Mouse (Mus musculus) kidney, embryonic 16.5 days (tissue): ENCODE results near the gene Defb45. TPM values are rescaled to one million over a fixed set of nuclear protein-coding genes. Genes with fewer than 3 reads are reported as not detected.

ENCODE experiments used
- ATAC-seq: fragments of 200-750 bp; cut with Nextera tagmentation; 2 replicates; pipeline ENCODE4 v1.8.0; 2017; ENCODE audit warnings: moderate TSS enrichment; ENCODE audit not compliant: low FRiP score, low TSS enrichment
- H3K27ac ChIP-seq: fragments of 300-500 bp; sonication (generic); 2 replicates; pipeline ENCODE4 v1.5.1; 2014; ENCODE audit warnings: low read length
- H3K27me3 ChIP-seq: fragments of 300-500 bp; sonication (generic); 2 replicates; pipeline ENCODE4 v1.6.1; 2014; ENCODE audit warnings: low read length, control low read depth, mixed read lengths; ENCODE audit not compliant: insufficient read depth
- H3K36me3 ChIP-seq: fragments of 300-500 bp; sonication (generic); 2 replicates; pipeline ENCODE4 v1.6.1; 2014; ENCODE audit warnings: low read length, control low read depth, mixed read lengths; ENCODE audit not compliant: insufficient read depth
- H3K4me1 ChIP-seq: fragments of 300-500 bp; sonication (generic); 2 replicates; pipeline ENCODE4 v1.6.1; 2014; ENCODE audit warnings: low read length, control low read depth, mixed read lengths; ENCODE audit not compliant: insufficient read depth
- H3K4me2 ChIP-seq: fragments of 300-500 bp; sonication (generic); replicated peaks from 2 replicates; pipeline ENCODE4 v1.6.1; 2014; ENCODE audit warnings: low read depth, low read length
- H3K4me3 ChIP-seq: fragments of 300-500 bp; sonication (generic); 2 replicates; pipeline ENCODE4 v1.5.1; 2014; ENCODE audit warnings: mild to moderate bottlenecking, low read length
- H3K9ac ChIP-seq: fragments of 300-500 bp; sonication (generic); replicated peaks from 2 replicates; pipeline ENCODE4 v1.6.1; 2014; ENCODE audit warnings: low read length
- H3K9me3 ChIP-seq: fragments of 300-500 bp; sonication (generic); 2 replicates; pipeline ENCODE4 v1.6.1; 2016; ENCODE audit warnings: low read length, control low read depth
- WGBS: fragments of 180-500 bp; shearing (Covaris S2); extraction: QIAGEN DNeasy Blood & Tissue Kit; methylation state at CpG from one replicate; pipeline ENCODE4 v1.1.7; 2014; 5-methylcytosine and 5-hydroxymethylcytosine counted together
- polyA plus RNA-seq: library from polyadenylated mRNA; unstranded; fragments of >200 nt; fragmentation: Nextera tagmentation; extraction: Ambion mirVana; gene quantifications from 2 replicates; pipeline ENCODE4 v1.2.1, GENCODE M21; 2015

Defb45 gene
- polyA plus RNA-seq, 1 experiment from 2014 or later = not detected

- ATAC-seq = no peak; the same call in 1 of the 2 replicates
- Histone ChIP-seq H3K9ac (no peak overlapping the region), H3K4me2 (no peak overlapping the region), H3K4me1 (peaks cover 5% of the 10 kb centered on the region; the same call in 1 of the 2 replicates), H3K27me3 (no peaks in the 10 kb centered on the region), H3K36me3 (no peaks in the 10 kb centered on the region), H3K9me3 (no peaks in the 10 kb centered on the region), H3K27ac (no peak overlapping the region), H3K4me3 (no peak overlapping the region)
- WGBS = 79% methylated on average over 4 of the region's 4 CpGs
Measured at GRCm38 (mm10) chr2:152586926-152587560, 12.2 kb downstream of the Defb45 start.

- Histone ChIP-seq H3K4me3 (no peak overlapping the region), H3K4me1 (0 out of 2 replicates have a peak, but pooled peaks cover 3% of the 10 kb centered on the region), H3K36me3 (no peaks in the 10 kb centered on the region), H3K9me3 (no peaks in the 10 kb centered on the region), H3K9ac (no peak overlapping the region), H3K27ac (no peak overlapping the region; the same call in 1 of the 2 replicates), H3K27me3 (no peaks in the 10 kb centered on the region), H3K4me2 (no peak overlapping the region)
- WGBS = 74% methylated on average over 11 of the region's 11 CpGs
- ATAC-seq = no peak
Measured at GRCm38 (mm10) chr2:152580612-152581011, 18.6 kb downstream of the Defb45 start.

- Histone ChIP-seq H3K9me3 (no peaks in the 10 kb centered on the region), H3K27ac (no peak within 1 kb of the TSS; the same call in 1 of the 2 replicates), H3K4me2 (no peak within 1 kb of the TSS), H3K9ac (no peak within 1 kb of the TSS), H3K4me1 (0 out of 2 replicates have a peak, but pooled peaks cover 3% of the 10 kb centered on the region), H3K36me3 (no peaks in the 10 kb centered on the region), H3K4me3 (no peak within 1 kb of the TSS), H3K27me3 (no peaks in the 10 kb centered on the region)
- ATAC-seq = no peak; the same call in 1 of the 2 replicates
- WGBS = 54% methylated on average over 7 of the region's 7 CpGs
Measured at GRCm38 (mm10) chr2:152580107-152580506, 19.1 kb downstream of the Defb45 start, which contains the start of gene Defb19. Gene Defb19 (minus strand): TSS chr2:152580312.

GRCm38 (mm10) chr2:152573484-152573883 is 25.7 kb downstream of the Defb45 start:
- no peak overlapping the region for H3K27ac ChIP-seq
- 67% methylated on average over 8 of the region's 8 CpGs for WGBS
- no peak overlapping the region for H3K4me3 ChIP-seq
- no peaks in the 10 kb centered on the region for H3K36me3 ChIP-seq
- no peak overlapping the region for H3K4me2 ChIP-seq
- H3K9ac ChIP-seq = no peak overlapping the region
- no peak for ATAC-seq
- H3K9me3 ChIP-seq = no peaks in the 10 kb centered on the region
- H3K4me1 ChIP-seq = no peaks in the 10 kb centered on the region; the same call in 1 of the 2 replicates
- H3K27me3 ChIP-seq = no peaks in the 10 kb centered on the region

- Histone ChIP-seq H3K4me1 (no peaks in the 10 kb centered on the region; the same call in 1 of the 2 replicates), H3K9ac (no peak within 1 kb of the TSS), H3K27me3 (no peaks in the 10 kb centered on the region), H3K36me3 (no peaks in the 10 kb centered on the region), H3K27ac (no peak within 1 kb of the TSS), H3K4me2 (no peak within 1 kb of the TSS), H3K9me3 (no peaks in the 10 kb centered on the region), H3K4me3 (no peak within 1 kb of the TSS)
- 66% methylated on average over 11 of the region's 11 CpGs for WGBS
- no peak for ATAC-seq
Measured at GRCm38 (mm10) chr2:152572114-152572794, 26.9 kb downstream of the Defb45 start, which contains the start of gene Defb21. Gene Defb21 (plus strand): TSS chr2:152572744.

GRCm38 (mm10) chr2:152570313-152570712 is 28.9 kb downstream of the Defb45 start:
- H3K4me3 ChIP-seq = no peak overlapping the region
- WGBS = 63% methylated on average over 6 of the region's 6 CpGs
- peak overlapping the region; percentile 77 for H3K27ac ChIP-seq
- H3K4me2 ChIP-seq = no peak overlapping the region
- H3K4me1 ChIP-seq = no peaks in the 10 kb centered on the region; the same call in 1 of the 2 replicates
- no peaks in the 10 kb centered on the region for H3K9me3 ChIP-seq
- no peaks in the 10 kb centered on the region for H3K36me3 ChIP-seq
- H3K27me3 ChIP-seq = no peaks in the 10 kb centered on the region
- ATAC-seq = peak; percentile 80; the same call in 1 of the 2 replicates
- H3K9ac ChIP-seq = no peak overlapping the region

GRCm38 (mm10) chr2:152569881-152570280 is 29.3 kb downstream of the Defb45 start:
- 80% methylated on average over 4 of the region's 4 CpGs for WGBS
- H3K9ac ChIP-seq = no peak overlapping the region
- H3K9me3 ChIP-seq = no peaks in the 10 kb centered on the region
- no peak overlapping the region for H3K4me3 ChIP-seq
- H3K27me3 ChIP-seq = no peaks in the 10 kb centered on the region
- no peaks in the 10 kb centered on the region for H3K36me3 ChIP-seq
- peak overlapping the region; percentile 77 for H3K27ac ChIP-seq
- H3K4me1 ChIP-seq = no peaks in the 10 kb centered on the region; the same call in 1 of the 2 replicates
- H3K4me2 ChIP-seq = no peak overlapping the region
- no peak for ATAC-seq

- Histone ChIP-seq H3K27ac (peak within 1 kb of the TSS; percentile 77), H3K4me2 (no peak within 1 kb of the TSS), H3K36me3 (no peaks in the 10 kb centered on the region), H3K4me1 (no peaks in the 10 kb centered on the region; the same call in 1 of the 2 replicates), H3K9ac (no peak within 1 kb of the TSS), H3K27me3 (no peaks in the 10 kb centered on the region), H3K9me3 (no peaks in the 10 kb centered on the region), H3K4me3 (no peak within 1 kb of the TSS)
- no peak for ATAC-seq
- WGBS = 86% methylated on average over 5 of the region's 5 CpGs
Measured at GRCm38 (mm10) chr2:152569038-152569437, 30.2 kb downstream of the Defb45 start, which contains the start of gene Gm17416. Gene Gm17416 (plus strand): TSS chr2:152569338.

GRCm38 (mm10) chr2:152556655-152557054 is 42.5 kb downstream of the Defb45 start:
- no peaks in the 10 kb centered on the region for H3K27me3 ChIP-seq
- H3K27ac ChIP-seq = no peak overlapping the region
- WGBS = 89% methylated on average over 7 of the region's 7 CpGs

More at GRCm38 (mm10) chr2:152556655-152557054, 42.5 kb downstream of the Defb45 start:
- Histone ChIP-seq H3K9ac (no peak overlapping the region), H3K9me3 (no peaks in the 10 kb centered on the region), H3K4me1 (peaks cover 7% of the 10 kb centered on the region), H3K4me2 (no peak overlapping the region), H3K4me3 (no peak overlapping the region), H3K36me3 (no peaks in the 10 kb centered on the region)
- ATAC-seq = no peak
